Mouse (Mus musculus) embryonic facial prominence, embryonic 10.5 days (tissue): Measurements from ENCODE around the gene Entpd7. TPM values are rescaled to one million over a fixed set of nuclear protein-coding genes. Genes with fewer than 3 reads are reported as not detected.

ENCODE experiments used
- DNase-seq: peaks from one replicate; pipeline ENCODE4 v3.0.0-alpha.2; 2017; ENCODE audit warnings: low spot score
- H3K27ac ChIP-seq: fragments of 300-500 bp; sonication (generic); replicated peaks from 2 replicates; pipeline ENCODE4 v1.5.1; 2016; ENCODE audit warnings: mild to moderate bottlenecking
- H3K27me3 ChIP-seq: fragments of 300-500 bp; sonication (generic); replicated peaks from 2 replicates; pipeline ENCODE4 v1.6.1; 2016; ENCODE audit warnings: low read depth, mild to moderate bottlenecking; ENCODE audit not compliant: poor library complexity, severe bottlenecking
- H3K36me3 ChIP-seq: fragments of 300-500 bp; sonication (generic); replicated peaks from 2 replicates; pipeline ENCODE4 v1.6.1; 2016; ENCODE audit warnings: mild to moderate bottlenecking, moderate library complexity
- H3K4me1 ChIP-seq: fragments of 300-500 bp; sonication (generic); 2 replicates; pipeline ENCODE4 v1.6.1; 2016
- H3K4me3 ChIP-seq: fragments of 300-500 bp; sonication (generic); 2 replicates; pipeline ENCODE4 v1.5.1; 2016; ENCODE audit warnings: mild to moderate bottlenecking, moderate library complexity
- H3K9me3 ChIP-seq: fragments of 300-500 bp; sonication (generic); 2 replicates; pipeline ENCODE4 v1.6.1; 2016; ENCODE audit warnings: mild to moderate bottlenecking
- WGBS: fragments of 180-500 bp; shearing (Covaris S2); methylation state at CpG from one replicate; pipeline ENCODE4 v1.1.7; 2016; 5-methylcytosine and 5-hydroxymethylcytosine counted together
- polyA plus RNA-seq: library from polyadenylated mRNA; unstranded; fragments of >200 nt; fragmentation: Nextera tagmentation; extraction: Ambion mirVana; gene quantifications from 2 replicates; pipeline ENCODE4 v1.2.1, GENCODE M21; 2016

The Entpd7 gene
- polyA plus RNA-seq, result 8.9 and 9.8 TPM in 2 replicates

GRCm38 (mm10) chr19:43689419-43690246 lies at the start of gene Entpd7:
TSS of gene Entpd7 (plus strand) at chr19:43689672.
- DNase-seq, result peak; percentile 97
- Histone ChIP-seq H3K9me3 (no peaks in the 10 kb centered on the region), H3K4me1 (peaks cover 19% of the 10 kb centered on the region), H3K4me3 (peak within 1 kb of the TSS; percentile 96), H3K27me3 (peaks cover 8% of the 10 kb centered on the region), H3K36me3 (peaks cover 12% of the 10 kb centered on the region), H3K27ac (peak within 1 kb of the TSS; percentile 86)
- under 1% methylated on average over 60 of the region's 60 CpGs for whole genome bisulfite sequencing

GRCm38 (mm10) chr19:43641833-43642232 lies 47.6 kb upstream of the Entpd7 start:
- H3K4me1 ChIP-seq, result peaks cover 5% of the 10 kb centered on the region; the same call in 1 of the 2 replicates
- H3K27me3 ChIP-seq, result peaks cover 23% of the 10 kb centered on the region; the same call in 1 of the 2 replicates
- H3K9me3 ChIP-seq, result no peaks in the 10 kb centered on the region
- no peaks in the 10 kb centered on the region for H3K36me3 ChIP-seq
- 73% methylated on average over 11 of the region's 11 CpGs for WGBS
- no peak overlapping the region for H3K4me3 ChIP-seq
- no peak overlapping the region for H3K27ac ChIP-seq
- no peak for DNase-seq

GRCm38 (mm10) chr19:43642843-43643242 lies 46.6 kb upstream of the Entpd7 start:
- Histone ChIP-seq H3K4me3 (no peak overlapping the region), H3K9me3 (no peaks in the 10 kb centered on the region), H3K27ac (no peak overlapping the region), H3K36me3 (no peaks in the 10 kb centered on the region), H3K27me3 (peaks cover 23% of the 10 kb centered on the region; the same call in 1 of the 2 replicates), H3K4me1 (peaks cover 5% of the 10 kb centered on the region; the same call in 1 of the 2 replicates)
- DNase-seq, result no peak
- WGBS, result 90% methylated on average over 9 of the region's 9 CpGs

GRCm38 (mm10) chr19:43645508-43645907 lies 44.0 kb upstream of the Entpd7 start:
- Histone ChIP-seq H3K27ac (no peak overlapping the region), H3K4me3 (no peak overlapping the region), H3K4me1 (peaks cover 5% of the 10 kb centered on the region; the same call in 1 of the 2 replicates), H3K9me3 (no peaks in the 10 kb centered on the region), H3K27me3 (peaks cover 19% of the 10 kb centered on the region; the same call in 1 of the 2 replicates), H3K36me3 (no peaks in the 10 kb centered on the region)
- WGBS, result 90% methylated on average over 9 of the region's 9 CpGs
- DNase-seq, result no peak

GRCm38 (mm10) chr19:43646852-43647251 lies 42.6 kb upstream of the Entpd7 start:
- Histone ChIP-seq H3K36me3 (no peaks in the 10 kb centered on the region), H3K27ac (no peak overlapping the region), H3K9me3 (no peaks in the 10 kb centered on the region), H3K27me3 (peaks cover 16% of the 10 kb centered on the region), H3K4me3 (no peak overlapping the region), H3K4me1 (peaks cover 5% of the 10 kb centered on the region; the same call in 1 of the 2 replicates)
- 65% methylated on average over 7 of the region's 7 CpGs for WGBS
- no peak for DNase-seq

- Histone ChIP-seq H3K27me3 (peaks cover 16% of the 10 kb centered on the region), H3K9me3 (no peaks in the 10 kb centered on the region), H3K4me1 (peaks cover 5% of the 10 kb centered on the region; the same call in 1 of the 2 replicates), H3K4me3 (no peak overlapping the region), H3K27ac (no peak overlapping the region), H3K36me3 (no peaks in the 10 kb centered on the region)
- WGBS, result 86% methylated on average over 9 of the region's 9 CpGs
- no peak for DNase-seq
Observed at GRCm38 (mm10) chr19:43647261-43647660, 42.2 kb upstream of the Entpd7 start.

GRCm38 (mm10) chr19:43648343-43648742 lies 41.1 kb upstream of the Entpd7 start:
- H3K4me3 ChIP-seq, result no peak overlapping the region
- H3K4me1 ChIP-seq, result peaks cover 5% of the 10 kb centered on the region; the same call in 1 of the 2 replicates
- H3K27ac ChIP-seq, result no peak overlapping the region
- no peak for DNase-seq
- H3K36me3 ChIP-seq, result no peaks in the 10 kb centered on the region
- WGBS, result 91% methylated on average over 4 of the region's 4 CpGs
- H3K27me3 ChIP-seq, result peaks cover 11% of the 10 kb centered on the region
- H3K9me3 ChIP-seq, result no peaks in the 10 kb centered on the region

GRCm38 (mm10) chr19:43651241-43651785 lies 38.2 kb upstream of the Entpd7 start:
- 66% methylated on average over 8 of the region's 8 CpGs for WGBS
- DNase-seq, result no peak
- Histone ChIP-seq H3K4me3 (no peak overlapping the region), H3K9me3 (no peaks in the 10 kb centered on the region), H3K36me3 (no peaks in the 10 kb centered on the region), H3K27me3 (peaks cover 29% of the 10 kb centered on the region), H3K4me1 (peaks cover 1% of the 10 kb centered on the region; the same call in 1 of the 2 replicates), H3K27ac (no peak overlapping the region)

GRCm38 (mm10) chr19:43655735-43656492 lies 33.6 kb upstream of the Entpd7 start:
- Histone ChIP-seq H3K4me1 (no peaks in the 10 kb centered on the region), H3K4me3 (no peak overlapping the region), H3K9me3 (no peaks in the 10 kb centered on the region), H3K36me3 (no peaks in the 10 kb centered on the region), H3K27ac (no peak overlapping the region), H3K27me3 (peaks cover 27% of the 10 kb centered on the region)
- WGBS, result 43% methylated on average over 11 of the region's 11 CpGs
- peak; percentile 79 for DNase-seq

- Histone ChIP-seq H3K9me3 (no peaks in the 10 kb centered on the region), H3K27me3 (peaks cover 6% of the 10 kb centered on the region), H3K4me3 (no peak overlapping the region), H3K4me1 (peaks cover 6% of the 10 kb centered on the region), H3K36me3 (peaks cover 18% of the 10 kb centered on the region), H3K27ac (no peak overlapping the region)
- 86% methylated on average over 6 of the region's 6 CpGs for WGBS
- no peak for DNase-seq
Observed at GRCm38 (mm10) chr19:43659632-43660031, 29.8 kb upstream of the Entpd7 start.

- Histone ChIP-seq H3K27me3 (no peaks in the 10 kb centered on the region), H3K4me3 (no peak overlapping the region), H3K36me3 (peaks cover 18% of the 10 kb centered on the region), H3K9me3 (no peaks in the 10 kb centered on the region), H3K4me1 (peaks cover 6% of the 10 kb centered on the region), H3K27ac (no peak overlapping the region)
- 88% methylated on average over 9 of the region's 9 CpGs for WGBS
- DNase-seq, result no peak
Observed at GRCm38 (mm10) chr19:43660774-43661173, 28.7 kb upstream of the Entpd7 start.

GRCm38 (mm10) chr19:43662176-43662967 lies 27.1 kb upstream of the Entpd7 start:
- no peaks in the 10 kb centered on the region for H3K9me3 ChIP-seq
- DNase-seq, result peak; percentile 61
- H3K27me3 ChIP-seq, result no peaks in the 10 kb centered on the region
- no peak overlapping the region for H3K4me3 ChIP-seq
- H3K4me1 ChIP-seq, result peaks cover 6% of the 10 kb centered on the region
- 35% methylated on average over 19 of the region's 19 CpGs for WGBS
- H3K27ac ChIP-seq, result no peak overlapping the region
- H3K36me3 ChIP-seq, result peaks cover 26% of the 10 kb centered on the region
